Mouse (Mus musculus): ENCODE results near the gene Olfr390. TPM values are rescaled to one million over a fixed set of nuclear protein-coding genes. Genes with fewer than 3 reads are reported as not detected.

The Olfr390 gene
- not detected in 2 replicates for polyA plus RNA-seq (2015; fragmentation: Nextera tagmentation; extraction: Ambion mirVana)

- no peaks in the 10 kb centered on the region for H3K27me3 ChIP-seq (ENCODE audit: control insufficient read depth, insufficient read depth, low read depth, low read length)
- H3K27ac ChIP-seq (ENCODE audit: low read length), result no peak within 1 kb of the TSS
- no peak within 1 kb of the TSS for H3K4me3 ChIP-seq (ENCODE audit: low read depth, low read length)
- 67% methylated on average over 1 of the region's 1 CpGs for WGBS
- no peak within 1 kb of the TSS for H3K4me2 ChIP-seq (ENCODE audit: low read length)
- no peaks in the 10 kb centered on the region for H3K36me3 ChIP-seq (ENCODE audit: control insufficient read depth, insufficient read depth, low read length)
- ATAC-seq, result no peak
- H3K9ac ChIP-seq (ENCODE audit: low read depth, low read length), result no peak within 1 kb of the TSS
- H3K9me3 ChIP-seq (replicated peaks; ENCODE audit: control insufficient read depth, low read length, poor library complexity, severe bottlenecking), result peaks cover 4% of the 10 kb centered on the region; the same call in 1 of the 2 replicates
- no peaks in the 10 kb centered on the region for H3K4me1 ChIP-seq (ENCODE audit: control insufficient read depth, insufficient read depth, low read length)
These were observed at the start of gene Olfr390 for GRCm38 (mm10) chr11:73782664-73783063. Olfr390 (plus strand) TSS chr11:73782964.

- no peak overlapping the region for H3K4me3 ChIP-seq (ENCODE audit: low read depth, low read length)
- no peak overlapping the region for H3K9ac ChIP-seq (ENCODE audit: low read depth, low read length)
- no peak for ATAC-seq
- no peaks in the 10 kb centered on the region for H3K36me3 ChIP-seq (ENCODE audit: control insufficient read depth, insufficient read depth, low read length)
- no peak overlapping the region for H3K4me2 ChIP-seq (ENCODE audit: low read length)
- H3K27ac ChIP-seq (ENCODE audit: low read length), result no peak overlapping the region
- no peaks in the 10 kb centered on the region for H3K27me3 ChIP-seq (ENCODE audit: control insufficient read depth, insufficient read depth, low read depth, low read length)
- H3K4me1 ChIP-seq (ENCODE audit: control insufficient read depth, insufficient read depth, low read length), result no peaks in the 10 kb centered on the region
- H3K9me3 ChIP-seq (replicated peaks; ENCODE audit: control insufficient read depth, low read length, poor library complexity, severe bottlenecking), result peaks cover 17% of the 10 kb centered on the region
These were observed 23.6 kb upstream of the Olfr390 start for GRCm38 (mm10) chr11:73759115-73759514.

GRCm38 (mm10) chr11:73780613-73781012 lies 2.2 kb upstream of the Olfr390 start, which contains the start of gene Olfr389:
Olfr389 (minus strand) TSS chr11:73780713.
- WGBS, result 90% methylated on average over 1 of the region's 1 CpGs
- Histone ChIP-seq H3K4me3 (ENCODE audit: low read depth, low read length) (no peak within 1 kb of the TSS), H3K4me2 (ENCODE audit: low read length) (no peak within 1 kb of the TSS), H3K27me3 (ENCODE audit: control insufficient read depth, insufficient read depth, low read depth, low read length) (no peaks in the 10 kb centered on the region), H3K36me3 (ENCODE audit: control insufficient read depth, insufficient read depth, low read length) (no peaks in the 10 kb centered on the region), H3K9ac (ENCODE audit: low read depth, low read length) (no peak within 1 kb of the TSS), H3K27ac (ENCODE audit: low read length) (no peak within 1 kb of the TSS), H3K9me3 (replicated peaks; ENCODE audit: control insufficient read depth, low read length, poor library complexity, severe bottlenecking) (0 out of 2 replicates have a peak, but pooled peaks cover 4% of the 10 kb centered on the region), H3K4me1 (ENCODE audit: control insufficient read depth, insufficient read depth, low read length) (no peaks in the 10 kb centered on the region)
- ATAC-seq, result no peak

- H3K27me3 ChIP-seq (ENCODE audit: control insufficient read depth, insufficient read depth, low read depth, low read length), result no peaks in the 10 kb centered on the region
- no peak for ATAC-seq
- WGBS, result 26% methylated on average over 1 of the region's 1 CpGs
- H3K27ac ChIP-seq (ENCODE audit: low read length), result no peak within 1 kb of the TSS
- no peaks in the 10 kb centered on the region for H3K36me3 ChIP-seq (ENCODE audit: control insufficient read depth, insufficient read depth, low read length)
- no peak within 1 kb of the TSS for H3K4me3 ChIP-seq (ENCODE audit: low read depth, low read length)
- H3K9me3 ChIP-seq (replicated peaks; ENCODE audit: control insufficient read depth, low read length, poor library complexity, severe bottlenecking), result peaks cover 9% of the 10 kb centered on the region
- no peak within 1 kb of the TSS for H3K9ac ChIP-seq (ENCODE audit: low read depth, low read length)
- H3K4me2 ChIP-seq (ENCODE audit: low read length), result no peak within 1 kb of the TSS
- no peaks in the 10 kb centered on the region for H3K4me1 ChIP-seq (ENCODE audit: control insufficient read depth, insufficient read depth, low read length)
These were observed 20.2 kb downstream of the Olfr390 start, which contains the start of gene Olfr391-ps for GRCm38 (mm10) chr11:73802952-73803351. Olfr391-ps (minus strand) TSS chr11:73803052.

GRCm38 (mm10) chr11:73816949-73817348 lies 34.2 kb downstream of the Olfr390 start, which contains the start of gene Olfr392:
Olfr392 (minus strand) TSS chr11:73817049.
- no peaks in the 10 kb centered on the region for H3K27me3 ChIP-seq (ENCODE audit: control insufficient read depth, insufficient read depth, low read depth, low read length)
- 100% methylated on average over 1 of the region's 1 CpGs for WGBS
- no peak within 1 kb of the TSS for H3K9ac ChIP-seq (ENCODE audit: low read depth, low read length)
- H3K4me3 ChIP-seq (ENCODE audit: low read depth, low read length), result no peak within 1 kb of the TSS
- H3K9me3 ChIP-seq (replicated peaks; ENCODE audit: control insufficient read depth, low read length, poor library complexity, severe bottlenecking), result peaks cover 3% of the 10 kb centered on the region; the same call in 1 of the 2 replicates
- no peak for ATAC-seq
- no peak within 1 kb of the TSS for H3K4me2 ChIP-seq (ENCODE audit: low read length)
- no peaks in the 10 kb centered on the region for H3K36me3 ChIP-seq (ENCODE audit: control insufficient read depth, insufficient read depth, low read length)
- no peak within 1 kb of the TSS for H3K27ac ChIP-seq (ENCODE audit: low read length)
- H3K4me1 ChIP-seq (ENCODE audit: control insufficient read depth, insufficient read depth, low read length), result no peaks in the 10 kb centered on the region

Other genes with a start within 250 kb of the Olfr390 start
- not detected in 2 replicates for gene Olfr385, start 190.0 kb upstream of the Olfr390 start, polyA plus RNA-seq (2015; fragmentation: Nextera tagmentation; extraction: Ambion mirVana)
- not detected in 2 replicates for gene Olfr384, start 184.4 kb upstream of the Olfr390 start, polyA plus RNA-seq (2015; fragmentation: Nextera tagmentation; extraction: Ambion mirVana)
- gene Zfp735, start 94.2 kb upstream of the Olfr390 start, polyA plus RNA-seq (2015; fragmentation: Nextera tagmentation; extraction: Ambion mirVana), result not detected in 2 replicates
- gene Olfr389, start 2.3 kb upstream of the Olfr390 start, polyA plus RNA-seq (2015; fragmentation: Nextera tagmentation; extraction: Ambion mirVana), result not detected in 2 replicates
- gene Olfr391-ps, start 20.1 kb downstream of the Olfr390 start, polyA plus RNA-seq (2015; fragmentation: Nextera tagmentation; extraction: Ambion mirVana), result not detected in 2 replicates
- not detected in 2 replicates for gene Olfr392, start 34.1 kb downstream of the Olfr390 start, polyA plus RNA-seq (2015; fragmentation: Nextera tagmentation; extraction: Ambion mirVana)
- gene Olfr393, start 68.5 kb downstream of the Olfr390 start, polyA plus RNA-seq (2015; fragmentation: Nextera tagmentation; extraction: Ambion mirVana), result not detected in 2 replicates
- gene Olfr394, start 107.8 kb downstream of the Olfr390 start, polyA plus RNA-seq (2015; fragmentation: Nextera tagmentation; extraction: Ambion mirVana), result not detected in 2 replicates
- not detected in 2 replicates for gene Olfr395, start 126.3 kb downstream of the Olfr390 start, polyA plus RNA-seq (2015; fragmentation: Nextera tagmentation; extraction: Ambion mirVana)
- not detected in 2 replicates for gene Olfr23, start 153.7 kb downstream of the Olfr390 start, polyA plus RNA-seq (2015; fragmentation: Nextera tagmentation; extraction: Ambion mirVana)
- gene Olfr397, start 177.9 kb downstream of the Olfr390 start, polyA plus RNA-seq (2015; fragmentation: Nextera tagmentation; extraction: Ambion mirVana), result not detected in 2 replicates
- gene Olfr398, start 207.4 kb downstream of the Olfr390 start, polyA plus RNA-seq (2015; fragmentation: Nextera tagmentation; extraction: Ambion mirVana), result not detected in 2 replicates

Data from midbrain, embryonic 16.5 days (tissue).